Mouse (Mus musculus): ENCODE data around the gene Zfp3. TPM values are rescaled to one million over a fixed set of nuclear protein-coding genes. Genes with fewer than 3 reads are reported as not detected.

Zfp3 gene
- polyA plus RNA-seq, 1 experiment from 2014 or later: 6.9 TPM

DNA sequence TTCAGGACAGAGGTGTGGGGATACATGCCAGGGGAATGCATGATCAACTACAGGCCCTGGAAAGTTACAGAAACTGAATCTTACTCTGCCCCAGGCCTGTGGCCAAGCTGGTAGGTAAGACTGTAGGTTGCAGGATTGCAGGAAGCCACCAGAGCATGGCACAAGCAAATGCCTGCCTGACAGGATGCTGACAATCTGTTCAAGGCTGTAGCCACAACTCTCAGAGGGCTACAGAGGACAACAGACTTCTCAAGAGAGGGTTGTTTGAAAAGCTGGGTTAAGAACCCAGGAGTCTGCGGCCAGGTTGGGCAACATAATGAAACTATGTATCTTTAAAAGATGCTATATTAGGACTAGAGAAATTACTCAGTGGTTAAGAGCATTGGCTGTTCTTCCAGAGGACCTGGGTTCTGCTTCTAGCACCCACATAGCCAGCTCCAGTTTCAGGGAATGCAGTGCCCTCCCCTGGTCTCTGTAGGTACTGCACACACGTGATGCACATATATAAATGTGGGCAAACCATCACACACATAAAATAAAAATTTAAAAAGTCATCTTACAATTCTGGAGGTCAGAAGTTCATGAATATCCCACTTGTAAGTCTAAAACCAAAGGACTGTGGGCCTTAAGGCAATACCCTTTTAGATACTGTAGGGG lies 38.3 kb downstream of the Zfp3 start:
- H3K9me3 ChIP-seq (replicated peaks): no peaks in the 10 kb centered on the region
- no peak overlapping the region for H3K27ac ChIP-seq (replicated peaks)
- 91% methylated on average over 2 of the region's 2 CpGs for WGBS
- no peak overlapping the region for H3K4me3 ChIP-seq
- no peaks in the 10 kb centered on the region for H3K36me3 ChIP-seq
- no peak for DNase-seq (ENCODE audit: low spot score)
- no peaks in the 10 kb centered on the region for H3K27me3 ChIP-seq (ENCODE audit: low read depth, poor library complexity, severe bottlenecking)
- no peaks in the 10 kb centered on the region for H3K4me1 ChIP-seq

DNA sequence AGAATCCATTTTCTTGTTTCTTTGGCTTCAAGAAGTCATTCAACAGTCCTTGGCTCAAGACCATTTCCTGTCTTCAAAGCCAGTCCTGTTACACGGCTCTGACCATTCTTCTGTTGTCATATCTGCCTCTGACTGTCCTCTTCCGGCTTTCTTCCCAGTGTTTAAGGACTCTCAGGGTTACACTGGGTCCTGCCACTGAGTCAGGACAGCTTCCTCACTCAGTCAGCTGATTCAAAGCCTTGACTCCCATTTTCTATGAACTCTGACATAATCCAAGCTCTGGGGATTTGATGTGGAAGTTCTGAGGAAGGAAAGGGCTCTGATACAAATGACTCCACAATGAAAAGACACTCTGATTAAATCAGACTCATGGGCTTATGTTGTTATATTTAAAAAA lies 38.9 kb downstream of the Zfp3 start:
- no peaks in the 10 kb centered on the region for H3K9me3 ChIP-seq (replicated peaks)
- H3K27ac ChIP-seq (replicated peaks): no peak overlapping the region
- H3K4me1 ChIP-seq: no peaks in the 10 kb centered on the region
- no peak for DNase-seq (ENCODE audit: low spot score)
- H3K36me3 ChIP-seq: no peaks in the 10 kb centered on the region
- WGBS: 81% methylated on average over 2 of the region's 2 CpGs
- H3K4me3 ChIP-seq: no peak overlapping the region
- H3K27me3 ChIP-seq (ENCODE audit: low read depth, poor library complexity, severe bottlenecking): no peaks in the 10 kb centered on the region

DNA sequence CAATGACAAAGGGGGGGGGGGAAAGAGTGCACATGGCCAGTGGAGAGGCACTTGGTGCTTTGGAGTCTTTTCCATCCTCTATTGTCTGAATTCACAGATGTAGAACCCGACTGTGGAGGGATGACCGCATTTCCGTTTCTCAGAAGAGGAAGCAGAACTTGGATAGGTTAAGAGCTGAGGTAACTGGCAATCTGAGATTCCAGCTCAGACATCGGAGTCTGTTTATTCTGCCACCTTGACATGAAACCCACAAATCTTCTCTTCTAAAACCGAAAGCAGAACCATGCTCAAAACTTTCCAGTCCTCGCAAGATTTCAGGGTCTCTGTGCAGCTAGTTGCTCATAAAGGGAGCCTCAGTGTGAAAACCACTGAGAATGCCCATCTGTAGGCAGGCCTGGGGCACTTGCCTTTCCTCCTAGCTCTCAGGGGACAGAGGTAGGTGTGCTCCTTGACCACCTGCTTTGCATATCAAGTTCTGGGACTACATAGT lies 39.7 kb downstream of the Zfp3 start:
- 89% methylated on average over 6 of the region's 6 CpGs for WGBS

DNA sequence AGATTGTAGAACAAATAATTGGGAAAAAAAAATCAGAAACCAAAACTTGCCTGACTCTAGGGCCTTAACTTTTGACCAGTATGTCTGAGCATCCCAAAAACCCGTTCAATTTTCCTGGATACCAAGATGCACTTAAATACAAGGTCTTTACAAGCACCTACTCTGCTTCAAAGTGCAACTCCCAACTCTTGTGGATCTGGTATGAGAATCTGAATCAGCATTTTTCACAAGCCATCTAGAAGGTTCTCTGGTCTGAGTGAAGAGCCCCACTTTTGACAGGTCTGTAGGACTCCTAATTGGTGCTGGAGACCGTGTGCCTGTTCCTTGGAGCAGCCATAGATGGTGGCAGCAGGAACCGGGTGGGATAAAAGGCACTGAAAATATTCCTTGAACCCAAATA lies 40.4 kb downstream of the Zfp3 start:
- WGBS: 88% methylated on average over 3 of the region's 3 CpGs
- no peak for DNase-seq (ENCODE audit: low spot score)
- no peak overlapping the region for H3K27ac ChIP-seq (replicated peaks)
- H3K36me3 ChIP-seq: no peaks in the 10 kb centered on the region
- H3K4me1 ChIP-seq: peaks cover 7% of the 10 kb centered on the region
- no peaks in the 10 kb centered on the region for H3K27me3 ChIP-seq (ENCODE audit: low read depth, poor library complexity, severe bottlenecking)
- H3K4me3 ChIP-seq: no peak overlapping the region
- H3K9me3 ChIP-seq (replicated peaks): no peaks in the 10 kb centered on the region

More for the DNA sequence above, 39.7 kb downstream of the Zfp3 start:
- no peaks in the 10 kb centered on the region for H3K27me3 ChIP-seq (ENCODE audit: low read depth, poor library complexity, severe bottlenecking)
- no peak overlapping the region for H3K27ac ChIP-seq (replicated peaks)
- H3K9me3 ChIP-seq (replicated peaks): no peaks in the 10 kb centered on the region
- H3K4me3 ChIP-seq: no peak overlapping the region
- H3K36me3 ChIP-seq: no peaks in the 10 kb centered on the region
- no peak for DNase-seq (ENCODE audit: low spot score)
- peaks cover 1% of the 10 kb centered on the region; the same call in 1 of the 2 replicates for H3K4me1 ChIP-seq

GRCm38 (mm10) chr11:70805641-70806175 lies 41.7 kb downstream of the Zfp3 start:
- H3K36me3 ChIP-seq: no peaks in the 10 kb centered on the region
- H3K9me3 ChIP-seq (replicated peaks): no peaks in the 10 kb centered on the region
- DNase-seq (ENCODE audit: low spot score): no peak
- 78% methylated on average over 8 of the region's 8 CpGs for WGBS
- no peak overlapping the region for H3K27ac ChIP-seq (replicated peaks)
- H3K4me1 ChIP-seq: peaks cover 7% of the 10 kb centered on the region
- H3K4me3 ChIP-seq: no peak overlapping the region
- no peaks in the 10 kb centered on the region for H3K27me3 ChIP-seq (ENCODE audit: low read depth, poor library complexity, severe bottlenecking)

DNA sequence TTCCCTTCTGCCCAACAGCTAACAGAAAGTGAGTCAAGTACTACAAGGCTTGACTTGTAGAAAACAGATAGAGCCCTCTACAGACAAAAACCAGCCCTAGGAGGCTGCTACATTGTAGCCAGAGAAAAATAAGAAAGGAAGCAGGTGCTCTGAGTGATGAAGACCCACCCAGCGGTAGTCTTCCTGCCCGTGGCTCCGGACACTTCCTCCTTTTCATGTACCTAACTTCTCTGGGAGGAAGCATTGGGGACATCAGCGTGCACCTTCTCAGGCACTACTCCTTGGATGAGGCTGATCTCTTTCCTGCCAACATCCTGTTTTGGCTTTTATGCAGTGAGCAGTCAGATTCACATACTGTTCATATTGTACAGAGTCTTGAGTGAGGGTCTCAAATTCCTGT lies 42.7 kb downstream of the Zfp3 start:
- Histone ChIP-seq H3K4me1 (peaks cover 7% of the 10 kb centered on the region), H3K9me3 (replicated peaks) (no peaks in the 10 kb centered on the region), H3K27me3 (ENCODE audit: low read depth, poor library complexity, severe bottlenecking) (no peaks in the 10 kb centered on the region), H3K36me3 (no peaks in the 10 kb centered on the region), H3K27ac (replicated peaks) (no peak overlapping the region), H3K4me3 (no peak overlapping the region)
- 87% methylated on average over 4 of the region's 4 CpGs for WGBS
- DNase-seq (ENCODE audit: low spot score): no peak

GRCm38 (mm10) chr11:70807630-70808029 lies 43.6 kb downstream of the Zfp3 start:
- Histone ChIP-seq H3K4me1 (peaks cover 7% of the 10 kb centered on the region), H3K36me3 (no peaks in the 10 kb centered on the region), H3K27ac (replicated peaks) (no peak overlapping the region), H3K4me3 (no peak overlapping the region), H3K9me3 (replicated peaks) (no peaks in the 10 kb centered on the region), H3K27me3 (ENCODE audit: low read depth, poor library complexity, severe bottlenecking) (no peaks in the 10 kb centered on the region)
- DNase-seq (ENCODE audit: low spot score): no peak
- WGBS: 80% methylated on average over 4 of the region's 4 CpGs

DNA sequence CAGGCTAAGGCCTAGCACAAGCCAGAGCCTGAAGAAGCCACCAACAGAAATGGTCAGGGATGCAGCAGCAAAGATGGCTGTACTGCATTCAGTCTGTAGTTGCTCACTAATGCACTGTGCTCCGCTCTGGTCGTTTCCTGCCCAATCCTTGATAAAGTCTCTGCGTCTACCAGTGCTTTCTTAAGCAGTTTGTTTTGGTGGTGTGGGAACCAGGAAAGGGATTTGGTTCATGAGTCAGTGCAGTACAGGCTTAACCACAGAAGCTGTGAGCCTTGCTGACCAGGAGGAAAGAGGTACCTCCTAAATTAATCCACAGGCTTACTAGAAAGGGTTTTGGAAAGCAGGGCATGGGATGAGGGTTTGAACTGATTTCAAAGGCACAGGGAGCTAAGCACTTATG lies 44.1 kb downstream of the Zfp3 start:
- WGBS: 67% methylated on average over 3 of the region's 3 CpGs
- no peak for DNase-seq (ENCODE audit: low spot score)
- H3K27me3 ChIP-seq (ENCODE audit: low read depth, poor library complexity, severe bottlenecking): no peaks in the 10 kb centered on the region
- H3K36me3 ChIP-seq: no peaks in the 10 kb centered on the region
- H3K9me3 ChIP-seq (replicated peaks): no peaks in the 10 kb centered on the region
- peaks cover 7% of the 10 kb centered on the region for H3K4me1 ChIP-seq
- H3K27ac ChIP-seq (replicated peaks): no peak overlapping the region
- no peak overlapping the region for H3K4me3 ChIP-seq

DNA sequence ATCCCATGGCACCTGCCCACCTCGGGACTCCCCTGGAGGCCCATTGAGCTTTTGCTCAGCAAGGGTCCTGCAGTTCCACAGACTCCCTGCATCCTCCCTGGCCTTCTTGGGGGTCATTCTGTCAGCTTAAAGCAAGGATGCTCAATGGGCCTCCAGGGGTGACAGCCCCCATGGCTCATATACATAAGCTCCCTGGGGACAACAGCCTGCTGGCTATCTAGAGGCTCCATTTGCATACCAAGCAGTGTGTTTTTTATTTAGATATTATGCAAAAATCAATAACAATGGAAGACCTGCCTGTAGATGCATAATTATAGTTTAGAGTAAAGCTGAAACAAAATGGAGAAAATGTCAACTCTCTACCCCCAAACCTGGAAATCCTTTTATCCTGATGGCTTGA lies 45.0 kb downstream of the Zfp3 start:
- no peak overlapping the region for H3K27ac ChIP-seq (replicated peaks)
- H3K27me3 ChIP-seq (ENCODE audit: low read depth, poor library complexity, severe bottlenecking): no peaks in the 10 kb centered on the region
- H3K4me1 ChIP-seq: peaks cover 7% of the 10 kb centered on the region
- no peaks in the 10 kb centered on the region for H3K9me3 ChIP-seq (replicated peaks)
- no peak overlapping the region for H3K4me3 ChIP-seq
- DNase-seq (ENCODE audit: low spot score): no peak
- 17% methylated on average over 1 of the region's 1 CpGs for WGBS
- H3K36me3 ChIP-seq: no peaks in the 10 kb centered on the region

DNA sequence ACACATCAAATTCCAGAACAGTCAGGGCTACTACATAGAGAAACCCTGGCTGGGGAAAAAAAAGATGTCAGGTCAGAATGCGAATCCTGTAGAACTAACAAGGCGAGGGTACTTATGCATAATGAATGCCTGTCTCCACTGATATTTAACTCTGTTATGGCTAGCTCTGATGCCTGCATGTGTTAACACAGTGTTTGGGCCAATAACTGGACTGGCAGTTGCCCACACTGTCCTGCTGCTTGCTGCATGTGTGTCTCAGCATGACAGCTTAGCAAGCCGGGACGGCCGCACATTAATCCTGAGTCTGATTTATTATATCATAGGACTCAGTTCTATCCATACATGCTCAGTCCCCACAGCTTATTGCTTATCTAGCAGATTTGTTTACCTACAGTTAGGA lies 47.0 kb downstream of the Zfp3 start:
- Histone ChIP-seq H3K9me3 (replicated peaks) (no peaks in the 10 kb centered on the region), H3K27me3 (ENCODE audit: low read depth, poor library complexity, severe bottlenecking) (no peaks in the 10 kb centered on the region), H3K4me1 (peaks cover 7% of the 10 kb centered on the region)

GRCm38 (mm10) chr11:70811471-70812240 lies 47.6 kb downstream of the Zfp3 start:
- H3K4me3 ChIP-seq: no peak overlapping the region
- no peak overlapping the region for H3K27ac ChIP-seq (replicated peaks)
- H3K9me3 ChIP-seq (replicated peaks): no peaks in the 10 kb centered on the region
- WGBS: 83% methylated on average over 13 of the region's 13 CpGs
- no peaks in the 10 kb centered on the region for H3K36me3 ChIP-seq
- DNase-seq (ENCODE audit: low spot score): no peak
- no peaks in the 10 kb centered on the region for H3K27me3 ChIP-seq (ENCODE audit: low read depth, poor library complexity, severe bottlenecking)
- H3K4me1 ChIP-seq: peaks cover 7% of the 10 kb centered on the region

More for the DNA sequence above, 47.0 kb downstream of the Zfp3 start:
- WGBS: 91% methylated on average over 5 of the region's 5 CpGs
- DNase-seq (ENCODE audit: low spot score): no peak
- Histone ChIP-seq H3K27ac (replicated peaks) (no peak overlapping the region), H3K36me3 (no peaks in the 10 kb centered on the region), H3K4me3 (no peak overlapping the region)

- Histone ChIP-seq H3K4me1 (peaks cover 7% of the 10 kb centered on the region), H3K27ac (replicated peaks) (no peak within 1 kb of the TSS), H3K9me3 (replicated peaks) (no peaks in the 10 kb centered on the region), H3K27me3 (ENCODE audit: low read depth, poor library complexity, severe bottlenecking) (no peaks in the 10 kb centered on the region), H3K4me3 (no peak within 1 kb of the TSS), H3K36me3 (no peaks in the 10 kb centered on the region)
- DNase-seq (ENCODE audit: low spot score): no peak
- 85% methylated on average over 7 of the region's 7 CpGs for WGBS
Observed at GRCm38 (mm10) chr11:70812365-70812764, 48.4 kb downstream of the Zfp3 start, which contains the start of gene Scimp. Gene Scimp (minus strand): TSS chr11:70812586.

DNA sequence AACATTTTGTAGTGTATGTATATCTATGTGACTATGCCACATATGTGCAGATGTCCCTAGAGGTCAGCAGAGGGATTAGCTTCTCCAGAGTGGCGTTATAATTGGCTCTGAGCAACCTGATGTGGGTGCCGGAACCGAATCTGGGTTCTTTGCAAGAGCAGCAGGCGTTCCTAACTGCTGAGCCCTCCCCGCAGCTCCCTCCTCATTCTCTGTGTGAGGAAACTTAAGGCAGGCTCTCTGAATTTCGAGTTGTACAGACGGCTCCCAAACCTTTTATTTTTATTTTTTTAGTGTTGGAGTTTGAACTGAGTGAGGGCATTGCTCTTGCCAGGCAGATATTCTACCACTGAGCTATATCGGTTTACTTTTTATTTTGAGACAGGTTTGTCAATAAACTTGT lies 51.1 kb downstream of the Zfp3 start:
- 86% methylated on average over 8 of the region's 8 CpGs for WGBS

More for the DNA sequence above, 51.1 kb downstream of the Zfp3 start:
- Histone ChIP-seq H3K4me1 (no peaks in the 10 kb centered on the region), H3K36me3 (no peaks in the 10 kb centered on the region), H3K27ac (replicated peaks) (no peak overlapping the region), H3K9me3 (replicated peaks) (no peaks in the 10 kb centered on the region), H3K4me3 (no peak overlapping the region), H3K27me3 (ENCODE audit: low read depth, poor library complexity, severe bottlenecking) (no peaks in the 10 kb centered on the region)
- DNase-seq (ENCODE audit: low spot score): no peak

All from midbrain, embryonic 10.5 days (tissue).